Mouse (Mus musculus) lung, embryonic 14.5 days (tissue): ENCODE results near the gene Syde2. TPM values are rescaled to one million over a fixed set of nuclear protein-coding genes. Genes with fewer than 3 reads are reported as not detected.
"Not testable (repeated sequence)": the region's sequence is repeated elsewhere in the genome, so short reads cannot be mapped to it uniquely, and the experiment has no call there.

Experiments used
- ATAC-seq: fragments of 200-750 bp; cut with Nextera tagmentation; 2 replicates; pipeline ENCODE4 v1.8.0; 2017; ENCODE audit warnings: mild to moderate bottlenecking, moderate TSS enrichment, moderate library complexity; ENCODE audit not compliant: insufficient read depth
- DNase-seq: peaks from one replicate; pipeline ENCODE4 v3.0.0-alpha.2; 2015
- H3K27ac ChIP-seq: fragments of 300-500 bp; sonication (generic); 2 replicates; pipeline ENCODE4 v1.5.1; 2014; ENCODE audit warnings: low read depth, mild to moderate bottlenecking, moderate library complexity
- H3K27me3 ChIP-seq: fragments of 300-500 bp; sonication (generic); 2 replicates; pipeline ENCODE4 v1.6.1; 2014; ENCODE audit warnings: low read length, control low read depth; ENCODE audit not compliant: insufficient read depth
- H3K36me3 ChIP-seq: fragments of 300-500 bp; sonication (generic); 2 replicates; pipeline ENCODE4 v1.6.1; 2014; ENCODE audit warnings: control low read depth; ENCODE audit not compliant: insufficient read depth
- H3K4me1 ChIP-seq: fragments of 300-500 bp; sonication (generic); 2 replicates; pipeline ENCODE4 v1.6.1; 2014; ENCODE audit warnings: antibody characterized with exemption, control low read depth; ENCODE audit not compliant: insufficient read depth
- H3K4me2 ChIP-seq: fragments of 300-500 bp; sonication (generic); 2 replicates; pipeline ENCODE4 v1.6.1; 2014; ENCODE audit warnings: mild to moderate bottlenecking
- H3K4me3 ChIP-seq: fragments of 300-500 bp; sonication (generic); 2 replicates; pipeline ENCODE4 v1.5.1; 2014; ENCODE audit warnings: low read depth, low read length
- H3K9ac ChIP-seq: fragments of 300-500 bp; sonication (generic); 2 replicates; pipeline ENCODE4 v1.6.1; 2014
- H3K9me3 ChIP-seq: fragments of 300-500 bp; sonication (generic); 2 replicates; pipeline ENCODE4 v1.6.1; 2016; ENCODE audit warnings: low read depth, low read length, control low read depth
- CTCF ChIP-seq: IDR thresholded peaks from 2 replicates; pipeline ENCODE4 v1.5.1; 2016; ENCODE audit warnings: antibody characterized with exemption, low read depth
- WGBS: fragments of 180-500 bp; shearing (Covaris S2); extraction: QIAGEN DNeasy Blood & Tissue Kit; methylation state at CpG from one replicate; pipeline ENCODE4 v1.1.7; 2014; 5-methylcytosine and 5-hydroxymethylcytosine counted together
- polyA plus RNA-seq: library from polyadenylated mRNA; unstranded; fragments of >200 nt; fragmentation: Nextera tagmentation; extraction: Ambion mirVana; gene quantifications from 2 replicates; pipeline ENCODE4 v1.2.1, GENCODE M21; 2014

Syde2 gene
- polyA plus RNA-seq, 1 experiment from 2014 or later, result 2.5 TPM

DNA sequence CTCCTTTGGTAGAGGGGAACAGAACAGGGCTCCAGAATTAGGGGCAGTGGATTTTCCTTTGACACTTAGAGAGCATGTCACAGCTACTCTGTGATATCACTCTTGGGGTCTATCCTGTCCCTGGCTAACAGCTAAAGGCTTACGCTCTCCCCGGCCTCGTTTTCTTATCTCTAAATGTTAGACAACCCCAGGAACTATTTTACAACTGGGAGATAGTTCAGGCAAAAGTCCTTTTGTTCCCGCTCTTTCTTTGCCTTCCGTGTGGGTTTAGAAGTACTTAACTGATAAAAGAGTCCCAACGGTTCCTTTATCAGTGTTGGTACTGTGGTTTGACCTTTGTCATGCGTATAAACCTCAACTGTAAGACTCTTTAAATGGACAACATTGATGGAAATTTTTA, 34.7 kb upstream of the Syde2 start:
- no peaks in the 10 kb centered on the region for H3K27me3 ChIP-seq
- no peak overlapping the region for H3K4me3 ChIP-seq
- H3K4me1 ChIP-seq, result no peaks in the 10 kb centered on the region; the same call in 1 of the 2 replicates
- ATAC-seq (no peak), DNase-seq (no peak)
- no peak for TF ChIP-seq CTCF
- no peak overlapping the region for H3K27ac ChIP-seq
- H3K9ac ChIP-seq, result no peak overlapping the region
- no peak overlapping the region for H3K4me2 ChIP-seq
- 0 out of 2 replicates have a peak, but pooled peaks cover 3% of the 10 kb centered on the region for H3K9me3 ChIP-seq
- no peaks in the 10 kb centered on the region for H3K36me3 ChIP-seq
- WGBS, result 35% methylated on average over 7 of the region's 7 CpGs

DNA sequence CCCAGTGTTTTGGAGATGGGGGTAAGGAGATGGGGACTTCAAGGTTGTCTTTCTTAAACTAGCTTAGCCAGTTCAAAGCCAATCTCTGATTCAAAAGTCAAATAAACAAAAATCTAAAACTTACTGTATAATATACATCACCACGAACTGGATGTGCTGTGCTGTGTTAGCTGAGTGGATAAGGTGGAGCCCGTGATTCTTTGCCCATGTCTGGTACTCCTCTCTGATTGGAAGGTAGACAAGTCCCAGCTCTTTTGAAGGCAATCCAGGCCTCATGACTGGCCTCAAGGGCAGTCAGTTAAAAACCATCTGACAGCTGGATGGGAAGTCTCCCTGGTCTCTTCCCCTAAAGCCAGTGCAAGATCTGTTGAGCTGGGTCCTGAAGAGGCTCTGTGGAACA, 34.3 kb upstream of the Syde2 start:
- H3K36me3 ChIP-seq, result no peaks in the 10 kb centered on the region
- H3K9ac ChIP-seq, result no peak overlapping the region
- no peak overlapping the region for H3K4me3 ChIP-seq
- no peaks in the 10 kb centered on the region; the same call in 1 of the 2 replicates for H3K4me1 ChIP-seq
- no peak for TF ChIP-seq CTCF
- no peak for ATAC-seq
- no peak overlapping the region for H3K4me2 ChIP-seq
- no peak overlapping the region for H3K27ac ChIP-seq
- 62% methylated on average over 2 of the region's 2 CpGs for WGBS
- no peaks in the 10 kb centered on the region for H3K27me3 ChIP-seq
- 0 out of 2 replicates have a peak, but pooled peaks cover 3% of the 10 kb centered on the region for H3K9me3 ChIP-seq
- no peak for DNase-seq

DNA sequence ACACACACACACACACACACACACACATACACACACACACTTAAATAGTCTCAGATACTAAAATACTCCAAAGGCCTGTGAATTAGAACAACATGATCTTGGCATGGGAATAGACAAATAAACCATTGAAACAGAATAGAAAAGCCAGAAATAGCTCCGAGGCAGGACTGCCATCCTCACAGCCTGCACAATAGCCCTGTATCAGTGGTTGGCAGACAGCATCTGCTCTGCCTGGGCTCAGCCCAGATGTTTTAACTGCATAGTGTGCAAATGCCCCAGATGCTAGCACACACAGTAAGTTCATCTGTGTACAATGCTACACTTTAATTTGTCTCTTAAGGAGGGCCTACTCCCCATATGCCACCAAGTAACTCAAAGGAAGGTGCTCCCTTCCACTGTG, 27.8 kb upstream of the Syde2 start:
- 0 out of 2 replicates have a peak, but pooled peaks cover 3% of the 10 kb centered on the region for H3K9me3 ChIP-seq
- no peak overlapping the region for H3K9ac ChIP-seq
- H3K36me3 ChIP-seq, result no peaks in the 10 kb centered on the region
- no peak overlapping the region for H3K4me3 ChIP-seq
- no peak overlapping the region for H3K4me2 ChIP-seq
- TF ChIP-seq CTCF, result no peak
- H3K4me1 ChIP-seq, result peaks cover 10% of the 10 kb centered on the region; the same call in 1 of the 2 replicates
- peaks cover 4% of the 10 kb centered on the region; the same call in 1 of the 2 replicates for H3K27me3 ChIP-seq
- no peak overlapping the region for H3K27ac ChIP-seq
- DNase-seq (no peak), ATAC-seq (no peak)
- 66% methylated on average over 1 of the region's 1 CpGs for WGBS

DNA sequence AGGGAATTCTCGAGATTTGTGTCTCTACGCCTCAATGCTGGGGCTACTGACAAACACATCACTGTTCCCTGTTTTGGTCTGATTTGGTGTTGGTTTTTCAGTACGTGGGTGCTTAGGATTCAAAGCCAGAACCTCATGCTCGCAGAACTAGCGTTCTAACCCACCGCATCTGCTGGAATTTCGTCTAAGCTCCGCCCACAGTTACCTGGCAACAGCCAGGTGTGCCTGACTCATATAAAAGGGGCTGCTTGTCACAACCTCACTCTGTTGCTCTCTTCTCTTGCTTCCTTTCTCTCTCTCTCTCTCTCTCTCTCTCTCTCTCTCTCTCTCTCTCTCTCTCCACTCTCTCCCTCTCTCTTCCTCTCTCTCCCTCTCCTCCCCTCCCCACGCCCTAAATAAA, 25.3 kb upstream of the Syde2 start:
- H3K9ac ChIP-seq, result no peak overlapping the region
- TF ChIP-seq CTCF, result no peak
- H3K27ac ChIP-seq, result peak overlapping the region; percentile 82; the same call in 1 of the 2 replicates
- 26% methylated on average over 9 of the region's 9 CpGs for WGBS
- DNase-seq (peak; percentile 61), ATAC-seq (no peak)
- peak overlapping the region; percentile 46; the same call in 1 of the 2 replicates for H3K4me2 ChIP-seq
- H3K27me3 ChIP-seq, result peaks cover 4% of the 10 kb centered on the region; the same call in 1 of the 2 replicates
- no peaks in the 10 kb centered on the region for H3K36me3 ChIP-seq
- H3K4me3 ChIP-seq, result no peak overlapping the region
- H3K4me1 ChIP-seq, result peaks cover 16% of the 10 kb centered on the region
- H3K9me3 ChIP-seq, result 0 out of 2 replicates have a peak, but pooled peaks cover 3% of the 10 kb centered on the region

DNA sequence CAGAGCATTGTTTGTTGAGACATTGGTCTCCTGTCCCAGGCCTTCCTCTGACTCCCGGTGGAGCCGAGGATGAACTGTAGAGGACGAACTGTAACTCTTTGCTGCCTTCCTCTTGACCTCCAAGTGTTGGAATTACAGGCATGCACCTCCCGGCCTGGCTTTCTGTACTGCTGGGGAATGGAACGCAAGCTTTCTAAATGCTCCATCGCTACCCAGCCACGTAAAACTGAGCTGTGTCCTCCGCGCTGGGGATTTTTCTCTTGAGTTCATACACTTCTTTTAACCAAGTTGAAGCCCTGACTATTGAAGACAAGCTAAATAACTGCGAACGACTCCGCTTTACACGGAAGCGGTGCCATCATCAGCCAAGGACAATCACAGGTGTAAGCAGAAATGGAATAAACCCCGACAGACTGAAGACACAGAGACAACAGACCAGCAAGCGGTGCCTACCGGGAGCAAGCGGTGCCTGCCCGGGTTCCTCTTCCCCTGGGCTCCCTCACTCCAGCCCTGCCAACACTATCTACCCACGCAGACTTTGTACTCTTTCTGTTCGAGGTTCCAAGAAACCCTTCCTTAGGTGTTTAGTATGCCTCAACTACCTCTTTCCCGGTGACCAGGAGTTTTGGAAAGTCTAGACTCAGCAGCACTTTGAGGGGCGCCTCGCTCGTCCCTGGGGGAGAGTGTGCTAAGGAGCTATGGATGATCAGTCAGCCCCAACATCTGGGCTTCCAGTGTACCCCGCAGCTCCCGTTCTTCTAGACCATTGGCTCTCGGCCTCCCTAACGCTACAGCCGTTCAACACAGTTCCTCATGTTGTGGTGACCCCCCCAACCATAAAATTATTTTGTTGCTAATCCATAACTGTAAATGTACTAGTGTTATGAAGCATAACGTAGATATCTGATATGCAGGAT, 24.3 kb upstream of the Syde2 start:
- peak; percentile 71 for DNase-seq
- WGBS, result 17% methylated on average over 31 of the region's 31 CpGs
- ATAC-seq, result peak; percentile 14

DNA sequence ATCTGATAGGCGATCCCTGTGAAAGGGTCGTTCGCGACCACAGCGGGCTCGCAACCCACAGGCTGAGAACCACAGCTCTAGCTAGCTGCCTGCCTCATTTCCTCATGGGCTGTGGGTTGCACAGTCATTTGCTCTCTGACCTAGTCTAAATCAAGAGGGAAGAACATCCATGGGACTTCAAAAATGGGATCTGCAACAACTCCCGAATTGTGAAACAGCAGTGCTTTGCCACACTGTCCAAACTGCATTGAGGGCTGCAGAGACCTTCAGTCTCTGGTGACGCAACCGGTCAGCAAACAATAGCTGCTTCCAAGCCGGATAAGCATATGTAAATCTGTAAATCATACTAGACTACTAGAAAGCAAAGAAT, 23.7 kb upstream of the Syde2 start:
- no peaks in the 10 kb centered on the region for H3K36me3 ChIP-seq
- no peak overlapping the region for H3K4me3 ChIP-seq
- no peak overlapping the region; the same call in 1 of the 2 replicates for H3K9ac ChIP-seq
- ATAC-seq, result peak; percentile 60
- H3K9me3 ChIP-seq, result no peaks in the 10 kb centered on the region
- peak overlapping the region; percentile 82 for H3K27ac ChIP-seq
- TF ChIP-seq CTCF, result no peak
- peaks cover 16% of the 10 kb centered on the region for H3K4me1 ChIP-seq
- H3K4me2 ChIP-seq, result peak overlapping the region; percentile 46
- WGBS, result 26% methylated on average over 10 of the region's 10 CpGs
- DNase-seq, result peak; percentile 76
- H3K27me3 ChIP-seq, result peaks cover 4% of the 10 kb centered on the region; the same call in 1 of the 2 replicates

More for the DNA sequence above, 24.3 kb upstream of the Syde2 start:
- H3K4me3 ChIP-seq, result no peak overlapping the region
- peaks cover 4% of the 10 kb centered on the region; the same call in 1 of the 2 replicates for H3K27me3 ChIP-seq
- H3K27ac ChIP-seq, result peak overlapping the region; percentile 82
- H3K4me2 ChIP-seq, result peak overlapping the region; percentile 46
- TF ChIP-seq CTCF, result no peak
- peaks cover 16% of the 10 kb centered on the region for H3K4me1 ChIP-seq
- no peaks in the 10 kb centered on the region for H3K36me3 ChIP-seq
- H3K9me3 ChIP-seq, result no peaks in the 10 kb centered on the region
- H3K9ac ChIP-seq, result peak overlapping the region; percentile 3; the same call in 1 of the 2 replicates

DNA sequence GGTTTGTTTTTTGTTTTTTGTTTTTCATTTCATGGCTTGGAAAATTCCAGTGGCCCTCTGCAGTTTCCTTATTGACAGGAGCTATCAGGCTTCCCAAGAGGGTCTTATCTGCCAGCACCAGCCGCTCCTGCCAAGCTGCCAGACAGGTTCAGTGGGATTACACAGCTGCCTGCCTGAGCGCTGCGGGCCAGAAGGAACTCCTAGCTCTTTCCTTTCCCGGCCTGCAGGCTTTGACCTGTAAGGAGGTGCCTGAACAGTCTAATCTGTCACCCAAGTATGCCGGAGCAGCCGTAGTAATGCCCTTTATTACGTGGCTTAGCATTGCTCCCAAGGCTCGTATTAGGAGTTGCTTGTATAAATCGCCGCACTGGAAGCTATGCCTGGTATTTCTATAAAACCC, 23.2 kb upstream of the Syde2 start:
- Histone ChIP-seq H3K9me3 (no peaks in the 10 kb centered on the region), H3K27ac (peak overlapping the region; percentile 82), H3K36me3 (no peaks in the 10 kb centered on the region), H3K4me3 (no peak overlapping the region), H3K9ac (no peak overlapping the region), H3K27me3 (peaks cover 4% of the 10 kb centered on the region; the same call in 1 of the 2 replicates), H3K4me1 (peaks cover 16% of the 10 kb centered on the region), H3K4me2 (peak overlapping the region; percentile 46)
- ATAC-seq (peak; percentile 88), DNase-seq (peak; percentile 84)
- WGBS, result 6% methylated on average over 10 of the region's 10 CpGs
- TF ChIP-seq CTCF, result no peak

DNA sequence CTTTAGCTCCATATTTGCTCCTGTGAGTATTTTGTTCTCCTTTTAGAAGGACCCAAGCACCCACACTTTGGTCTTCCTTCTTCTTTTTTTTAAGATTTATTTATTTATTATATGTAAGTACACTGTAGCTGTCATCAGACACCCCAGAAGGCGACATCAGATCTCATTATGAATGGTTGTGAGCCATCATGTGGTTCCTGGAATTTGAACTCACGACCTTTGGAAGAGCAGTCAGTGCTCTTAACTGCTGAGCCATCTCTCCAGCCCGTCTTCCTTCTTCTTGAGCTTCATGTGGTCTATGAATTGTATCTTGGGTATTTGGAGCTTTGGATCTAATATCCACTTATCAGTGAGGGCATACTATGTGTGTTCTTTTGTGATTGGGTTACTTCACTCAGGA, 22.1 kb upstream of the Syde2 start:
- H3K27ac ChIP-seq, result peak overlapping the region; percentile 82
- 71% methylated on average over 3 of the region's 3 CpGs for WGBS
- ATAC-seq, result not testable (repeated sequence)

More for the DNA sequence above, 22.1 kb upstream of the Syde2 start:
- H3K27me3 ChIP-seq, H3K9me3 ChIP-seq, H3K36me3 ChIP-seq, H3K9ac ChIP-seq, DNase-seq, H3K4me2 ChIP-seq, H3K4me3 ChIP-seq: not testable (repeated sequence)
- peaks cover 16% of the 10 kb centered on the region for H3K4me1 ChIP-seq
